Mouse (Mus musculus) A20 (cell line): ENCODE measurements around the gene Raver2.
A peak's percentile ranks its signal among the peaks of the same experiment; 100 is the strongest.
"Not testable (repeated sequence)": the region's sequence is repeated elsewhere in the genome, so short reads cannot be mapped to it uniquely, and the experiment has no call there.

ENCODE experiments used
- DNase-seq: peaks from one replicate; pipeline ENCODE4 v3.0.0-alpha.2; 2011; ENCODE audit warnings: low read depth, low spot score

Raver2 gene

GRCm38 (mm10) chr4:101068786-101069153 is at the start of gene Raver2:
TSS of gene Raver2 (plus strand) at chr4:101068983.
- DNase-seq = no peak

- DNase-seq = no peak
These were observed 48.2 kb upstream of the Raver2 start, which contains the start of gene Gm10577 for GRCm38 (mm10) chr4:101020596-101020995. TSS of gene Gm10577 (minus strand) at chr4:101020696.

DNA sequence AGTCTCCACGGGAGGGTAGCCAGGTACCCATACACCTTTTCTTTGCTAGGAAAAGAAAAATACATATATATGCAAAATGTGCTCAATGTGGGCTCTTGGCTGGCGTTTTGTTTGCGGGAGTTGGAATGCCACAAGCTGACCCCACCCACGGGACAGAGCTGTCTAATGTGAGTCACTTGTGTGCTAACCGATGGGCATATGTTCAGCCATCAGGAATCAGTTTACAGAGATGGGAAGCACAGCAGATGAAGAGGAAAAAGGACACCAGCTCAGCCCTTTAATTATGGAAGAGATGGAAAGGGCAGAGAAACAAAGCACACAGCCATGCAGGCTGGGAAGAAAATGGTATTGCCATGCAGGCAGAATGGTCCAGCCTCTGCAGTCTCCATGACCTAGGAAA is 42.2 kb upstream of the Raver2 start:
- DNase-seq = no peak

DNA sequence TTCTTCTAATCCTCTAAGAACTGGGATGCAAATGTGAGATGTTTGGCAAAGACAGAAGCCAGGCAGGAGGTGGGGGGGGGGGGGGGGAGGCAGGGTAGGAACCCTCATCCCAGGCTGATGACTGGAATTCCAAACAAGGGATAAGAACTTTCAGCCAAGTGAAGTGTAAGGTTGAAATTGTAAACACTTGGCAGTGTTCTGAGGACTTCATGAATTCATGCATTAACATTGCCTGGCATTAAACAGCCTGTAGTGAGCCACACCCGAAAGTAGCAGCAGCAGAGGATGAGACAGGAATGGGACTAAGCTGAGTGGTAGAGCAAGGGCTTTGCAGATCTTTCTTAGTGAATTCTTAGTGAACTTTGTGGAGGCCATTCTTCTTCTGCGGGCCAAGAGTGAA is 41.8 kb upstream of the Raver2 start:
- no peak for DNase-seq

DNA sequence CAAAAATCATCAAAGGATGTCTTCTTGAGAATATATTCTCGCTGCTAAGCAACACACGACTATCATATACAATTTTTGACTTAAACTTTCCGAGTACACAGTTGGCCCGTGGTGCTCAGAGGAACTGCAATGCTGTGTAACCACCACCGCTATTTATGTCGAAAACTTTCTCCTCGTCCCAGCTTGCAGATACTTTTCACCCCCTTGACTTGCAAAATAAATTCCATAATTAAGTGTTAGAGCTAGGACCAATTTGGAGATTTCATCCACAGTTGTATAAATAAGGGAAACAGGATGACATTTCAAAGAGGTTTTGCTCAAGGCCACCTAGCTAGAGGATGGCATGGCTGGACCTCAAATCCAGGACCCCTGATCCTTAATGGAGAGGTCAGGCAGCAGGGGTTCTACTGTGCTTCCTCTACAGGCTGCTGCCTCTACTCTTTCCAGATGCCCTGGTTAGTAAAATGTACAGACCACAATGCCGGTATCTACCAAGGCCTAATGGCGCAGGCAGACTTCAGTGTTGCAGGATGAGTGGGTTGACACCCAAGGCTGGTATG is 40.9 kb upstream of the Raver2 start:
- DNase-seq = no peak

GRCm38 (mm10) chr4:101033047-101033446 is 35.7 kb upstream of the Raver2 start:
- DNase-seq = no peak

DNA sequence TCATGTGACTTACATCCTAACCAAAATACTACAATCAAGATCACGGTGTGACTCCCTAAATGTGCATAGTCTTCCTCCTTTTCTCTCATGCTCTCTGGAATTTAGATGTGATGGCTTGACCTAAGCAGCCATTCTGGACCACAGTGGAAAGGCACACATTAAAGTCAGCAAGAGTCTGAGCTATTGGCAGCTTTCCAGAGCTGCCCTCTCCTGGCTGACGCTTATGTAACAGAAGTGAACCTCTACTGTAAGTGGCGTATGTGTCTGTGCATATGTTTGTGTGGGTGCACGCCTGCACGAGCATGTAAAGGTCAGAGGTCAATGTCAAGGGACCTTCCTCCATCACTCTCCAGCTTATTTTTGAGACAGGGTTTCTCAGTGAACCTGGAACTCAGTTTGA is 33.7 kb upstream of the Raver2 start:
- no peak for DNase-seq

- no peak for DNase-seq
These were observed 31.6 kb upstream of the Raver2 start for GRCm38 (mm10) chr4:101037156-101037555.

DNA sequence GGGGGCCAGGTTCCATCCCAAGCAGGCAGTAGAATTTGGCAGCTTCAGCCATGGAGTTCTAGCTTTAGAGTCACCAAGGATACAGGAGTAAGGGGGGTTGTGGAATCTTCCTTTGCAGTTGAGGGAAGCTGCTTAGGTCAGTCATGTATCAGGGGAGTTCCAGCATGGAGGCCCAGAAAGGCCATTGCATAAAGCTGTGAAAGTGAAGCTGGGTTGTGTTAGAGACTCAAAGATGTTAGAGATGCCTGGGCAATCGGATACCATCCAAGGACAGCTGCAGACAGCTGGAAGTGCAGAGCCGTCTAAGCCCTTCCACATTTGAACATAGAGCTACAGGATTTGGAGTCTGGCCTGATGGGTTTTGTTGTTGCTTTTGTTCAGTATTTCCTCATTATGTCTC is 25.1 kb upstream of the Raver2 start:
- no peak for DNase-seq

DNA sequence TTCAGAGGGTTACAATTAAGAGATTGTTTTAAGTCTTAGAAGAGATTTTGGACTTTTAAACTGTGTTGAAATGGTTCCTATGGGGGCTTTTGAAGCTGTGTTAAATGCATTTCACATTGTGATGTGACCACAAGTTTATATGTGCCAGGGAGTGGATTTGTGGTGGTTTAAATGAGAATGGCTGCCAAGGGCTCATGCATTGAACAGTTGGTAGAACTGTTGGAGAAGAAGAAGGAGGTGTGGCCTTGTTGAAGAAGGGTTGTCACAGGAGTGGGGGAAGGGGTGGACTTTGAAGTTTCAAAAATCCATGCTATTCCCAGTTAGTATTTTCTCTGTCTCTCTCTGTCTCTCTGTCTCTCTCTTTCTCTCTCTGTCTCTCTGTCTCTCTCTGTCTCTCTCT is 24.6 kb upstream of the Raver2 start:
- DNase-seq = no peak

- DNase-seq = no peak
These were observed 22.2 kb upstream of the Raver2 start for GRCm38 (mm10) chr4:101046576-101046975.

- no peak for DNase-seq
These were observed 6.6 kb upstream of the Raver2 start for GRCm38 (mm10) chr4:101062146-101062545.

GRCm38 (mm10) chr4:101066401-101066800 is 2.4 kb upstream of the Raver2 start:
- no peak for DNase-seq

DNA sequence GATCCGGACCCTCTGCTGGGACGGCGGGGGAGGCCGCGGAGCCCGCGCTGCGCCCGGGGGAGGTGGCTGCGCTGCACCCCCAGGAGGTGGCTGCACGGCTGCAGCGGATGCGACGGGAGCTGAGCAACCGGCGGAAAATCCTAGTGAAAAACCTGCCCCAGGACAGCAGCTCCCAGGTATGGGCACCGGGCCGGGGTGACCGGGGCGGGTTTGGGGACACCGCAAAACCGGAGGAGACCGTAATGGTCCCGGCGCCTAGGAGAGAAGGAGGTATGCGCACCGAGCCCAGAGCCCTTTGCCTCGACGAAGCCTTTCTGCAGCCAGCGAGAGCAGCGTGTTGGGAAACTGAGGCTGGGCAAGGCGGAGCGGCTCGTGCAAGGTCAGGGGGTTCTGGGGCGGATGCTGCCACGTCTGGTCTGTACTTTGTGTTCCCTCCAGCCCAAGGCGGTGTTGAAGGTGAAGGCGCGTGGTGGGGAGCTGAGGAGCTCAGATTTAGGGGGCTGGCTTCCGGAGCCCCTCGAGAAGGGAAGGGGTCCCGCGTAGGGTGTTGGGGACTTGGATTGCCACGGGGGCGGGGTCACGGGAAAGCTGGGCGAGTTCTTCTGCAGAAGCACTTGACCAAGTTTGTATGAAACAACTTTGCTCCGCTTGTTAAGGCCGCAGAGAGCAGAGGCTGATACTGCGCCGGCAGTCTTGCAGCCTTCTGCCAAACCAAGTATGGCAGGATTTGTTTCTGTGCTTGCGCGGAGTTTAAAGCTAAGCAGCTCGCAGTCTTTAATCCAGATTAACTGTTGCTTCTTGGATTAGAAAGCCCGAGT is 580 bp downstream of the Raver2 start:
- DNase-seq = no peak

- peak; percentile 54 for DNase-seq
These were observed 2.8 kb downstream of the Raver2 start for GRCm38 (mm10) chr4:101071570-101071969.

GRCm38 (mm10) chr4:101076425-101076824 is 7.6 kb downstream of the Raver2 start:
- DNase-seq = no peak

DNA sequence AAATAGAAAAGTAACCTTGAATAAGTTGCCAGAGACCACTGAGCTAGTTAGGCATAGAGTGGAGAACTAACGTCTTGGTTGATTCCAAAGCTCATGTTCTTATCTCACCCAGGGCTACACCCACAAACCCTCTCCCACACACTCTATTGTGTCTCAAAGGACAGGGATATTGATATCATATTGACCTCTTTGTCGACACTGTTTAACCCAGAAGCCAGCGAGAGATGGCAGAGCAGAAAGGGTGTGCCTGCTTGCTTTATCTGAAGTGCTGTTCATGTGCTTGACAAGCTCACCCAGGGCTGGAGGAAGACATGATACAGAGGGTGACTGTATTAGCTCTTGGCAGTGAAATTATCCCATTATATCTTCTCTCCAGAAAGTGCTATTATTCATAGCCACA is 11.2 kb downstream of the Raver2 start:
- DNase-seq = no peak

DNA sequence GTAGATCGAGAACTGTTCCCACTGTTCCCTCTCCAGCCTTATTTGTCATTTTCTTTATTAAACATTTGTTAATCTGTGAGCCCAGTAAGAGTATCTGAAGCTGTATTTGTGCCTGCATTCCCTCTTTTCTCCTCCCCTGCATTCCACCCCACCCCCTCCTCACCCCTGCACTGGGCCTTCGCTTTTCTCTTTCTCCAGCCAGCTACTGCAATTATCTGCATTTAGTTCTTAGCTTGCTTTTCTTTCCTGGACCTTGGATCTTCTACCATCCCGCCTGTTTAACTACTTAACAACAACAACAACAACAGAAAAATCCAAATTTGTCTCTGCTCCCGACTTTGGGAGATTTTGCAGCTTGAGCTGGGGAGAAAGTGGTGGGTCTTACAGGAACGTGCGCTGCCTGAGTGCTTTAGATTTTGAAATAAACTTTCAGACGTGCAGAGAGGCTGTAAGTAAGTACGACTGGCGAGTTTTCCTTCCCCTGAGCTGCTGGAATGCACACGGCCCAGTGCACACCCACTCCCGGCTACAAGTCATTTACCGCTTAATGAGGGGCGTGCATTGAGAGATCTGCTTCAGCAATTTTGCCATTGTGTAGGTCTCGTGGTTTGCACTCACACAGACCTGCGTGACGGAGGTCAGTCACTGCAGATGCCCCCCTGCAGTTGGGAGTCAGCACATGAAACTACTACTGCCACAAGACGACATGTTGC is 13.5 kb downstream of the Raver2 start:
- no peak for DNase-seq

- no peak for DNase-seq
These were observed 16.1 kb downstream of the Raver2 start for GRCm38 (mm10) chr4:101084863-101085262.

GRCm38 (mm10) chr4:101086040-101086439 is 17.3 kb downstream of the Raver2 start:
- DNase-seq = no peak

GRCm38 (mm10) chr4:101087721-101088120 is 18.9 kb downstream of the Raver2 start:
- DNase-seq = no peak

GRCm38 (mm10) chr4:101090630-101091029 is 21.8 kb downstream of the Raver2 start:
- DNase-seq = not testable (repeated sequence)

DNA sequence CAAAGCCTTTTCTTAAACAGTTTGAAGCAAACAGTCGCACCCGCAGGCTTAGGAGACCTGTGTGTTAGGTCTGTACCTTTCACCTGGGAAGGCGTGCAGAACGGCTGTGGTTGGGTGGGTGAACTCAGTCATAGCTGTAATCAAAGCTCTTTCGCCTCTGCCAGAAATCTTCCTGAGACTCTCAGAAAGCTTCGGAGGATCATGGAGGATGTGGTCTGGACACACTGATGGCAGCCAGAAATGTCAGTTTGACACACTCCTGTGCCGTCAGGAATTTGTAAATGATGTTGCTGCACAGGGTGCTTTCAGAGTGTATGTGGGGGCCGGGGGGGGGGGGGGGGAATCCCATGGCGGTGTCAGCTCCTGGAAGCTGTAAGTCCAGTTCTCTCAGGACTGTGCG is 24.5 kb downstream of the Raver2 start:
- DNase-seq = no peak
